Mouse (Mus musculus): Measurements from ENCODE around the gene Efhd1. TPM values are rescaled to one million over a fixed set of nuclear protein-coding genes. Genes with fewer than 3 reads are reported as not detected.

Gene Efhd1
- polyA plus RNA-seq (2012; rRNA removed; ENCODE audit: low replicate concordance) = 48.2 and 52.3 TPM in 2 replicates

DNA sequence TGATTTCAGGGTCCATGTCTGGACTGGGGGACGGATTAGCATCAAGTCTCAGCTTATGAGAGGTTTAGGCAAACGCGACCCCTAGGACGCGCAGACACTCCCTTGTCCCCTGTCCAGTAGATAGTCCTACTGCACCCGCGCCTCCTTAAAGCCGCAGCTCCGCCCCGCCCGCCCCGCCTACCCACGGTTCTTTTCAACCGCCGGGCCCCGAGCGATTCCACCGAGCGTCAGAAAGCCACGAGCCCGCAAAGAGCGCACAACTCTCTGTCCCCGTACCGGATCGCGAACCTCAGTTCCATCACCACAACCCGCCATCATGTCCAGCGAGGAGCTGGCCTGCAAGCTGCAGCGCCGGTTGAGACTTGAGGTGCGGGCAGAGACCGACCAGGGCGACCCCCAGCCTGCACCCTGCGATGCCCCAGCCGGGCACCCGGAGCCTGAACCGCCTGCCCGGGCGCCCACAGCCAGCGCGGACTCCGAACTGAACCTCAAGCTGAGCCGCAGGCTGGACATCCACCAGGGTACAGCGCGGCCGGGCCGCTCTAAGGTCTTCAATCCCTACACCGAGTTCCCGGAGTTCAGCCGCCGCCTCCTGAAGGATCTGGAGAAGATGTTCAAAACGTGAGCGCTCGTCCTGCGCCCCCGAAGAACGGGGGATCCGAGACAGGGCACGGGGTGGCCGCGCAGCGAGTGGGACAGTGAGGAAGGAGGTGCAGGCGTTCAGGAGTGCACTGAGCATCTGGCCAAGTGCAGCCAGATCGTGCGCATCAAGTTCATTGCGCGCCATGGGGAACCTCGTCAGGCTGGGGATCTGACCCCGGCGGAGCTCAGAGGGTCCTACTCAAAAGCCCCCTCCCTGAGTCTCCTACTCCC lies at the start of gene Efhd1:
TSS of gene Efhd1 (plus strand) at position 230 of the 873 bp plus-strand sequence.

DNA sequence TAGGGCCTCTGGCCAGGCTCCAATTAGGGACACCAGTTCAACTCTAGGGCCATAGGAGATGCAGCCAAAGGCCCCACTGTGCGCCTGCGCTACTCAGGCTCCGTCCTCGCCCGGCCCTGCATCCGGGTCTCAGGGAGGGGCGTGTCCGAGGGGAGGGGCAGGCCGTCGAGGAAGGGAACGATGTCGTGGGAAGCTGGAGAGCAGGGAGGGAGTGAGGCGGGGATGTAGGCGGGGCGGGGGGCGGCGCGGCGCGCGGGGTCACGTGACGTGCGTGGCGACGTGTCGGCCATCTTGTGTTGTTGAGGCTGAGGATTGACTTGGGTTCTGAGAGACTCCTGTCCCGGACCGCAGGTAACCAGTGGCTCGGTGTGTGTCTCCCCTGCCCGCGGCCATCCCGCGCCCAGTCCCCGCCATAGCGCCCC lies 62.6 kb downstream of the Efhd1 start, which contains the start of gene Gigyf2:
TSS of gene Gigyf2 (plus strand) at position 257 of the 422 bp plus-strand sequence.

Other genes starting within 250 kb of the Efhd1 start
- gene Alppl2, start 174.4 kb upstream of the Efhd1 start, polyA plus RNA-seq (2012; rRNA removed; ENCODE audit: low replicate concordance) = not detected in 2 replicates
- gene Alpi, start 162.8 kb upstream of the Efhd1 start, polyA plus RNA-seq (2012; rRNA removed; ENCODE audit: low replicate concordance) = not detected in 2 replicates
- not detected in 2 replicates for gene Akp3, start 139.4 kb upstream of the Efhd1 start, polyA plus RNA-seq (2012; rRNA removed; ENCODE audit: low replicate concordance)
- gene Ecel1, start 107.8 kb upstream of the Efhd1 start, polyA plus RNA-seq (2012; rRNA removed; ENCODE audit: low replicate concordance) = 0.04 and 0.50 TPM in 2 replicates
- gene Prss56, start 81.0 kb upstream of the Efhd1 start, polyA plus RNA-seq (2012; rRNA removed; ENCODE audit: low replicate concordance) = not detected in 2 replicates
- gene Chrnd, start 73.8 kb upstream of the Efhd1 start, polyA plus RNA-seq (2012; rRNA removed; ENCODE audit: low replicate concordance) = 0.43 TPM in 1 of 2 replicates, not detected in the other
- gene Chrng, start 59.7 kb upstream of the Efhd1 start, polyA plus RNA-seq (2012; rRNA removed; ENCODE audit: low replicate concordance) = 0.04 TPM in 1 of 2 replicates, not detected in the other
- 23.4 and 41.1 TPM in 2 replicates for gene Eif4e2, start 50.4 kb upstream of the Efhd1 start, polyA plus RNA-seq (2012; rRNA removed; ENCODE audit: low replicate concordance)
- gene Gigyf2, start 62.6 kb downstream of the Efhd1 start, polyA plus RNA-seq (2012; rRNA removed; ENCODE audit: low replicate concordance) = 22.4 and 36.9 TPM in 2 replicates
- gene Kcnj13, start 130.4 kb downstream of the Efhd1 start, polyA plus RNA-seq (2012; rRNA removed; ENCODE audit: low replicate concordance) = 0.17 and 1.0 TPM in 2 replicates
- gene Snorc, start 205.9 kb downstream of the Efhd1 start, polyA plus RNA-seq (2012; rRNA removed; ENCODE audit: low replicate concordance) = 80.7 and 166 TPM in 2 replicates
- gene Neu2, start 245.5 kb downstream of the Efhd1 start, polyA plus RNA-seq (2012; rRNA removed; ENCODE audit: low replicate concordance) = 0.55 and 77.2 TPM in 2 replicates

Measured in mammary gland, adult 2 months (tissue).